Mouse (Mus musculus): ENCODE data around the gene Ghr. TPM values are rescaled to one million over a fixed set of nuclear protein-coding genes. Genes with fewer than 3 reads are reported as not detected.

Ghr gene
- polyA plus RNA-seq, 1 experiment from 2014 or later, result 59.1 TPM

- no peak overlapping the region for H3K4me2 ChIP-seq (ENCODE audit: low read depth, low read length)
- no peak overlapping the region for H3K9ac ChIP-seq (ENCODE audit: low read depth, low read length)
- H3K27me3 ChIP-seq (replicated peaks; ENCODE audit: control insufficient read depth, insufficient read depth, low read length), result no peaks in the 10 kb centered on the region
- no peaks in the 10 kb centered on the region for H3K36me3 ChIP-seq (ENCODE audit: control insufficient read depth, insufficient read depth, low read length)
- H3K4me1 ChIP-seq (ENCODE audit: control insufficient read depth, insufficient read depth, low read length), result no peaks in the 10 kb centered on the region
- no peak overlapping the region for H3K27ac ChIP-seq (replicated peaks; ENCODE audit: low read depth, low read length)
- no peaks in the 10 kb centered on the region for H3K9me3 ChIP-seq (ENCODE audit: control insufficient read depth, low read length)
- ATAC-seq (ENCODE audit: low read depth) (no peak), DNase-seq (ENCODE audit: low spot score) (no peak)
- H3K4me3 ChIP-seq (ENCODE audit: low read depth, low read length), result no peak overlapping the region
- 84% methylated on average over 2 of the region's 2 CpGs for WGBS
Observed at GRCm38 (mm10) chr15:3353696-3354095, 229.6 kb downstream of the Ghr start.

DNA sequence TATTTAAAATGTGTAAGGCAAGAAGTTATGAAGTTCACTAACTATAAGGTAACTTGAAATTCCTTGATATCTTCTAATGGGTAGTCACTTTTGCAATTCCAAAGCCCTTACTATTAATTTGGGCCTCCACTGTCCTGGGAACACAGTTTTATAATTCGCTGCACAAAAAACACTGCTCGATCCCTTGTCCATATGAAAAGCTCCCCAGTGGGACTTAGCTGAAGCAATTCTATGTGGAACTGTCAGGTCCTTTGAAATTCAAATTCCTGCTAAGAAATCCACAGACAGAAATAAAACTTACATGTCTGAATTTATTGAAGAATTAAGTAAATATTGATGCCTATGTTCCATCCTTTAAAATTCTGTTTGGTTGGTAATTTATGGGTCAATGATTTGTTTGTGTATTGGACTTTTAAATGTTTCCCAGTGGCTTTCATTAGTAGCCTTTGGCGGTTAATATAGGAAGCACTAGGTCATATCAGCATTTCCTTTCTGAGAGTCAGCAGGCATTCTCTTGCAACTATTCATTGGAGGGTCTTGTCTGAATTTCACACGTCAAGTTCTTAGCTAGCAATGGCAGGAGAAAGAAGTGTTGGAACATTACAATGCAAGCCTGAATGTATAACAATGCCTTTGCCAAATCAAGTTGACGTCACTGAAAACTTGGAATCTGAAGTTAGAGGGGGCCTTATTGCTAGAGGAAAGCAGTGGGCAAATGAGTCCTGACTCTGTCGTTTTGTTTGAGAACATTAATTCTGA, 233.8 kb downstream of the Ghr start:
- H3K4me3 ChIP-seq (ENCODE audit: low read depth, low read length), result no peak overlapping the region
- no peak overlapping the region for H3K4me2 ChIP-seq (ENCODE audit: low read depth, low read length)
- DNase-seq (ENCODE audit: low spot score) (no peak), ATAC-seq (ENCODE audit: low read depth) (no peak)
- no peaks in the 10 kb centered on the region for H3K27me3 ChIP-seq (replicated peaks; ENCODE audit: control insufficient read depth, insufficient read depth, low read length)
- no peaks in the 10 kb centered on the region for H3K36me3 ChIP-seq (ENCODE audit: control insufficient read depth, insufficient read depth, low read length)
- H3K4me1 ChIP-seq (ENCODE audit: control insufficient read depth, insufficient read depth, low read length), result no peaks in the 10 kb centered on the region
- no peak overlapping the region for H3K9ac ChIP-seq (ENCODE audit: low read depth, low read length)
- no peak overlapping the region for H3K27ac ChIP-seq (replicated peaks; ENCODE audit: low read depth, low read length)
- H3K9me3 ChIP-seq (ENCODE audit: control insufficient read depth, low read length), result no peaks in the 10 kb centered on the region
- WGBS, result 71% methylated on average over 6 of the region's 6 CpGs

DNA sequence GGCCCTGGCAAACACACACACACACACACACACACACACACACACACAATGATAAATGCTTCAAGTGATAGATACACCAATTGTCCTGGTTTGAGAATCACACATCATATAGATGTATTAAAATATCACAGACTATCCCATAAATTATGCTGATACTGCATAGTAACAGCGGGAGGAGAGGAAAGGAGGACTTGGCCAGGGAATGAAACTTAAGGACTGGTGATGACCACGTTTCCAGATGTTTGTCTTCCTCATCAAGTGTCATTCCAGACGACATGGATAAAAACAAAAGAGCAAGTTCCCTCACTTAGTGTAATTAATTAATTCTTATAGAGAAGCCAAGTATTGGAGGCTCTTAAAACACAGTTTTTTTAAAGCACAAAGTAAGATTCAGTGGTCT, 236.6 kb downstream of the Ghr start:
- ATAC-seq (ENCODE audit: low read depth), result no peak
- no peak overlapping the region for H3K4me3 ChIP-seq (ENCODE audit: low read depth, low read length)
- no peak overlapping the region for H3K4me2 ChIP-seq (ENCODE audit: low read depth, low read length)
- no peak overlapping the region for H3K9ac ChIP-seq (ENCODE audit: low read depth, low read length)
- no peaks in the 10 kb centered on the region for H3K4me1 ChIP-seq (ENCODE audit: control insufficient read depth, insufficient read depth, low read length)
- WGBS, result 73% methylated on average over 3 of the region's 3 CpGs
- H3K9me3 ChIP-seq (ENCODE audit: control insufficient read depth, low read length), result no peaks in the 10 kb centered on the region
- no peak for DNase-seq (ENCODE audit: low spot score)
- no peaks in the 10 kb centered on the region for H3K27me3 ChIP-seq (replicated peaks; ENCODE audit: control insufficient read depth, insufficient read depth, low read length)
- H3K36me3 ChIP-seq (ENCODE audit: control insufficient read depth, insufficient read depth, low read length), result no peaks in the 10 kb centered on the region
- H3K27ac ChIP-seq (replicated peaks; ENCODE audit: low read depth, low read length), result no peak overlapping the region

DNA sequence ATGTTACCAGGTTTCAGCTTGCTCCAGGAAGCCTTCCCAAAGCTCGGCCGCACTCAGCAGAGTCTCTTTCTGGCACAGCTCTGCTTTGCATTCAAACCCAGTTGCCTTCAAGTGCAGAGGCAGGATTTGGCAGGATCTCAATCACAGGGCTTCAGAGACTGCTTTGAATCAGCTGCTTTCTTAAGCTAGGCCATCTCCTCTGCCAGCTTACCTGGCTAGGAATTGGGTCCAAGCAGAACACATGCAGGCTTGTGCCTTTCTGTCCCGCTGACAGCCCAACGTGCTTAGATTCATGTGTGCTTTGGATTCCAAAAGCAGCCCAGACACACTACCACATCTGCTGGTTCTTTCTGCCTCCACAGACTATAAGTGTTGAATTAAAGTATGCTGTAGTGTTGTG, 238.7 kb downstream of the Ghr start:
- peaks cover 10% of the 10 kb centered on the region; the same call in 1 of the 2 replicates for H3K36me3 ChIP-seq (ENCODE audit: control insufficient read depth, insufficient read depth, low read length)
- no peaks in the 10 kb centered on the region for H3K4me1 ChIP-seq (ENCODE audit: control insufficient read depth, insufficient read depth, low read length)
- ATAC-seq (ENCODE audit: low read depth) (no peak), DNase-seq (ENCODE audit: low spot score) (peak; percentile 38)
- H3K9ac ChIP-seq (ENCODE audit: low read depth, low read length), result no peak overlapping the region
- H3K27ac ChIP-seq (replicated peaks; ENCODE audit: low read depth, low read length), result no peak overlapping the region
- no peaks in the 10 kb centered on the region for H3K27me3 ChIP-seq (replicated peaks; ENCODE audit: control insufficient read depth, insufficient read depth, low read length)
- H3K4me3 ChIP-seq (ENCODE audit: low read depth, low read length), result no peak overlapping the region
- WGBS, result 72% methylated on average over 4 of the region's 4 CpGs
- H3K4me2 ChIP-seq (ENCODE audit: low read depth, low read length), result no peak overlapping the region
- no peaks in the 10 kb centered on the region for H3K9me3 ChIP-seq (ENCODE audit: control insufficient read depth, low read length)

GRCm38 (mm10) chr15:3341806-3342582, 241.3 kb downstream of the Ghr start:
- no peaks in the 10 kb centered on the region for H3K27me3 ChIP-seq (replicated peaks; ENCODE audit: control insufficient read depth, insufficient read depth, low read length)
- no peak overlapping the region for H3K4me3 ChIP-seq (ENCODE audit: low read depth, low read length)
- H3K4me2 ChIP-seq (ENCODE audit: low read depth, low read length), result no peak overlapping the region
- H3K4me1 ChIP-seq (ENCODE audit: control insufficient read depth, insufficient read depth, low read length), result no peaks in the 10 kb centered on the region
- H3K9ac ChIP-seq (ENCODE audit: low read depth, low read length), result no peak overlapping the region
- peak; percentile 55; the same call in 1 of the 2 replicates for ATAC-seq (ENCODE audit: low read depth)
- DNase-seq (ENCODE audit: low spot score), result peak; percentile 70
- 76% methylated on average over 4 of the region's 4 CpGs for WGBS
- 0 out of 2 replicates have a peak, but pooled peaks cover 4% of the 10 kb centered on the region for H3K9me3 ChIP-seq (ENCODE audit: control insufficient read depth, low read length)
- H3K36me3 ChIP-seq (ENCODE audit: control insufficient read depth, insufficient read depth, low read length), result peaks cover 29% of the 10 kb centered on the region
- H3K27ac ChIP-seq (replicated peaks; ENCODE audit: low read depth, low read length), result no peak overlapping the region

- Histone ChIP-seq H3K36me3 (ENCODE audit: control insufficient read depth, insufficient read depth, low read length) (peaks cover 36% of the 10 kb centered on the region), H3K9ac (ENCODE audit: low read depth, low read length) (no peak overlapping the region), H3K4me2 (ENCODE audit: low read depth, low read length) (no peak overlapping the region), H3K9me3 (ENCODE audit: control insufficient read depth, low read length) (0 out of 2 replicates have a peak, but pooled peaks cover 5% of the 10 kb centered on the region), H3K4me3 (ENCODE audit: low read depth, low read length) (no peak overlapping the region), H3K27ac (replicated peaks; ENCODE audit: low read depth, low read length) (no peak overlapping the region), H3K27me3 (replicated peaks; ENCODE audit: control insufficient read depth, insufficient read depth, low read length) (no peaks in the 10 kb centered on the region), H3K4me1 (ENCODE audit: control insufficient read depth, insufficient read depth, low read length) (no peaks in the 10 kb centered on the region)
- DNase-seq (ENCODE audit: low spot score), result no peak
- 81% methylated on average over 3 of the region's 3 CpGs for WGBS
- ATAC-seq (ENCODE audit: low read depth), result no peak
Observed at GRCm38 (mm10) chr15:3339847-3340246, 243.4 kb downstream of the Ghr start.

- Histone ChIP-seq H3K27me3 (replicated peaks; ENCODE audit: control insufficient read depth, insufficient read depth, low read length) (no peaks in the 10 kb centered on the region), H3K9ac (ENCODE audit: low read depth, low read length) (no peak overlapping the region), H3K9me3 (ENCODE audit: control insufficient read depth, low read length) (0 out of 2 replicates have a peak, but pooled peaks cover 5% of the 10 kb centered on the region), H3K4me2 (ENCODE audit: low read depth, low read length) (no peak overlapping the region), H3K4me1 (ENCODE audit: control insufficient read depth, insufficient read depth, low read length) (no peaks in the 10 kb centered on the region), H3K27ac (replicated peaks; ENCODE audit: low read depth, low read length) (no peak overlapping the region), H3K36me3 (ENCODE audit: control insufficient read depth, insufficient read depth, low read length) (peaks cover 11% of the 10 kb centered on the region), H3K4me3 (ENCODE audit: low read depth, low read length) (no peak overlapping the region)
- no peak for ATAC-seq (ENCODE audit: low read depth)
- WGBS, result 88% methylated on average over 4 of the region's 4 CpGs
- DNase-seq (ENCODE audit: low spot score), result no peak
Observed at GRCm38 (mm10) chr15:3332517-3332916, 250.8 kb downstream of the Ghr start.

GRCm38 (mm10) chr15:3331813-3332212, 251.5 kb downstream of the Ghr start:
- DNase-seq (ENCODE audit: low spot score), result no peak
- no peak overlapping the region for H3K4me2 ChIP-seq (ENCODE audit: low read depth, low read length)
- H3K9ac ChIP-seq (ENCODE audit: low read depth, low read length), result no peak overlapping the region
- ATAC-seq (ENCODE audit: low read depth), result no peak
- H3K9me3 ChIP-seq (ENCODE audit: control insufficient read depth, low read length), result no peaks in the 10 kb centered on the region
- H3K4me1 ChIP-seq (ENCODE audit: control insufficient read depth, insufficient read depth, low read length), result no peaks in the 10 kb centered on the region
- H3K27ac ChIP-seq (replicated peaks; ENCODE audit: low read depth, low read length), result no peak overlapping the region
- WGBS, result 74% methylated on average over 2 of the region's 2 CpGs
- no peak overlapping the region for H3K4me3 ChIP-seq (ENCODE audit: low read depth, low read length)
- 0 out of 2 replicates have a peak, but pooled peaks cover 6% of the 10 kb centered on the region for H3K36me3 ChIP-seq (ENCODE audit: control insufficient read depth, insufficient read depth, low read length)
- H3K27me3 ChIP-seq (replicated peaks; ENCODE audit: control insufficient read depth, insufficient read depth, low read length), result no peaks in the 10 kb centered on the region

Measured in embryonic facial prominence, embryonic 14.5 days (tissue).